Mouse (Mus musculus): Measurements from ENCODE around the gene Ube3c.

DNA sequence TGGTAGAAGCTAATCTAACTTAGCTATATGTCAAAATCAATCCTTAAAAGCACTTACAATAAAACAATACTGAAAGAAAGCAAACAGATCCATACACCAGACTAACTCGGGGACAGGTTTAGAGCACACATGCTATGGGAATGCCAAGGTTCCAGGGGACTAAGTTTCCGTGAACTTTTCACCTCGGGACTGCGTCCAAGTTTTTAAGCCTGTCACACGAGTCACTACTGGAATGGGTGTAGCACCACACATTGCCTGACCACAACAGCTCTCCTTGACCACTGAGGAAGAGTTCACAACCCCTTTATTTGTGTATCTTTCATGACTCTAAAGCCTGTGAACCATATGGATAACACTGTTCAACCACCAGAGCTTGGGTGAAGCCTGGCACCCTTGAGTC, 8.9 kb upstream of the Ube3c start:
- TF ChIP-seq CTCF (IDR thresholded peaks at IDR 0.05; ENCODE audit: low read depth), result no peak
- no peak for TF ChIP-seq EP300 (IDR thresholded peaks at IDR 0.05; ENCODE audit: low read depth)
